Mouse (Mus musculus) liver, embryonic 14.5 days (tissue): ENCODE measurements at regions not wholly inside any gene's neighbourhood (a gene's known extent, or its start where the extent isn't known, plus 50 kb on each side); places are given as distances from the start of the nearest gene placed in this dataset.

Source experiments
- CTCF ChIP-seq: IDR thresholded peaks from 2 replicates; pipeline ENCODE4 v1.5.1; 2016; ENCODE audit warnings: antibody characterized with exemption, low read depth, control low read depth
- EP300 ChIP-seq: IDR thresholded peaks from 2 replicates; pipeline ENCODE4 v1.6.1; 2016; ENCODE audit warnings: antibody characterized with exemption, low read depth

- no peak for TF ChIP-seq CTCF
- TF ChIP-seq EP300: no peak
These were observed 292.9 kb downstream of the Qk start for GRCm38 (mm10) chr17:10026770-10027169.
